8 mouse cellular contexts compared by ENCODE assay signal in genomic region chr2:110191965-110192701, GRCm38 (mm10).
A peak's percentile ranks its signal among the peaks of the same experiment; 100 is the strongest.
DNase-seq lines count a peak whose midpoint lies in the region; ATAC-seq and TF ChIP-seq lines count a peak whose summit lies in the region.

No protein-coding gene starts in this region.

- H3K4me1 ChIP-seq in forebrain, postnatal 0 days (ENCODE audit: insufficient read depth), result no peaks in the 10 kb centered on the region
- H3K4me1 ChIP-seq in hindbrain, embryonic 12.5 days, result peaks cover 13% of the 10 kb centered on the region
- peaks cover 27% of the 10 kb centered on the region for H3K4me1 ChIP-seq in limb, embryonic 11.5 days (ENCODE audit: control insufficient read depth, insufficient read depth, low read length)

- no peak overlapping the region for H3K4me2 ChIP-seq in forebrain, postnatal 0 days (ENCODE audit: low read depth)
- peak overlapping the region; percentile 30 for H3K4me2 ChIP-seq in hindbrain, embryonic 12.5 days (replicated peaks)
- H3K4me2 ChIP-seq in limb, embryonic 11.5 days (ENCODE audit: low read depth, severe bottlenecking), result peak overlapping the region; percentile 3; the same call in 1 of the 2 replicates
- H3K4me2 ChIP-seq in myocyte (ENCODE audit: low read depth), result peak overlapping the region; percentile 93

- no peaks in the 10 kb centered on the region for H3K9me3 ChIP-seq in forebrain, postnatal 0 days (ENCODE audit: low read length)
- no peaks in the 10 kb centered on the region for H3K9me3 ChIP-seq in hindbrain, embryonic 12.5 days (replicated peaks)
- no peaks in the 10 kb centered on the region for H3K9me3 ChIP-seq in limb, embryonic 11.5 days (ENCODE audit: control insufficient read depth, low read length)

- TF ChIP-seq POLR2A in myocyte (IDR thresholded peaks at IDR 0.05; ENCODE audit: insufficient read length, low read depth), result no peak

- no peaks in the 10 kb centered on the region for H3K36me3 ChIP-seq in forebrain, postnatal 0 days (ENCODE audit: insufficient read depth)
- H3K36me3 ChIP-seq in hindbrain, embryonic 12.5 days, result no peaks in the 10 kb centered on the region
- no peaks in the 10 kb centered on the region for H3K36me3 ChIP-seq in limb, embryonic 11.5 days (ENCODE audit: control insufficient read depth, insufficient read depth, low read length)
- no peaks in the 10 kb centered on the region for H3K36me3 ChIP-seq in myocyte (ENCODE audit: control insufficient read depth, insufficient read depth)

- no peaks in the 10 kb centered on the region for H3K27me3 ChIP-seq in forebrain, postnatal 0 days (ENCODE audit: insufficient read depth, low read length)
- no peaks in the 10 kb centered on the region for H3K27me3 ChIP-seq in hindbrain, embryonic 12.5 days
- H3K27me3 ChIP-seq in limb, embryonic 11.5 days (ENCODE audit: control insufficient read depth, insufficient read depth, low read length), result no peaks in the 10 kb centered on the region
- H3K27me3 ChIP-seq in myocyte (ENCODE audit: control insufficient read depth, insufficient read depth, insufficient read length), result no peaks in the 10 kb centered on the region

- no peaks in the 10 kb centered on the region for H3K79me2 ChIP-seq in myocyte (ENCODE audit: control insufficient read depth, insufficient read depth)

- no peak overlapping the region for H3ac ChIP-seq in myocyte (ENCODE audit: control insufficient read depth, insufficient read length)

- no peak for TF ChIP-seq CTCF in forebrain, postnatal 0 days (IDR thresholded peaks at IDR 0.05; ENCODE audit: low read depth)

- 12% methylated on average over 15 of the region's 15 CpGs for WGBS in forebrain, postnatal 0 days
- WGBS in hindbrain, embryonic 12.5 days, result 22% methylated on average over 15 of the region's 15 CpGs
- 26% methylated on average over 15 of the region's 15 CpGs for WGBS in limb, embryonic 11.5 days

- ATAC-seq in forebrain, postnatal 0 days, result no peak
- ATAC-seq in hindbrain, embryonic 12.5 days (ENCODE audit: low FRiP score), result peak; percentile 53
- ATAC-seq in limb, embryonic 11.5 days (ENCODE audit: insufficient number of reproducible peaks, low FRiP score, low TSS enrichment, low read depth), result peak; percentile 77
- no peak for ATAC-seq in megakaryocyte, adult 5-6 weeks (ENCODE audit: poor library complexity, severe bottlenecking)

- peak; percentile 31 for DNase-seq in layer of hippocampus, adult 11-12 months (ENCODE audit: low spot score)
- no peak for DNase-seq in layer of hippocampus, adult 8-10 months (ENCODE audit: low spot score in 2 of 2)
- DNase-seq in forebrain, postnatal 0 days, result peak; percentile 8
- peak; percentile 79 for DNase-seq in limb, embryonic 11.5 days (ENCODE audit: low spot score)
- DNase-seq in urinary bladder, postnatal 4 days (ENCODE audit: low spot score in 2 of 2), result peak; percentile 87 to 93

- no peak overlapping the region for H3K27ac ChIP-seq in forebrain, postnatal 0 days (ENCODE audit: low read depth, low read length)
- peak overlapping the region; percentile 55; the same call in 1 of the 2 replicates for H3K27ac ChIP-seq in hindbrain, embryonic 12.5 days
- H3K27ac ChIP-seq in limb, embryonic 11.5 days (replicated peaks; ENCODE audit: low read depth, low read length), result peak overlapping the region; percentile 63

- H3K4me3 ChIP-seq in forebrain, postnatal 0 days (ENCODE audit: low read depth, low read length), result no peak overlapping the region
- no peak overlapping the region for H3K4me3 ChIP-seq in hindbrain, embryonic 12.5 days
- no peak overlapping the region for H3K4me3 ChIP-seq in limb, embryonic 11.5 days (ENCODE audit: low read depth, low read length)
- no peak overlapping the region for H3K4me3 ChIP-seq in myocyte

- no peak overlapping the region for H3K9ac ChIP-seq in forebrain, postnatal 0 days
- no peak overlapping the region for H3K9ac ChIP-seq in hindbrain, embryonic 12.5 days
- no peak overlapping the region for H3K9ac ChIP-seq in limb, embryonic 11.5 days (ENCODE audit: low read length)

TF ChIP-seq in myocyte, 11 proteins besides CTCF, POLR2A, EP300 and RAD21:
- TF ChIP-seq REST (IDR thresholded peaks at IDR 0.05; ENCODE audit: insufficient read depth, insufficient read length) (no peak), CEBPB (IDR thresholded peaks at IDR 0.05; ENCODE audit: insufficient read depth, poor library complexity, severe bottlenecking) (0 out of 2 replicates have a peak, but pooled peaks have one; percentile 10), MYOG (IDR thresholded peaks at IDR 0.05; ENCODE audit: control insufficient read depth in 1 of 3, insufficient read depth in 1 of 3, insufficient read length in 2 of 3, low read depth in 2 of 3) (peak in 2 of 3 experiments; percentile 33 to 40), MYOD1 (IDR thresholded peaks at IDR 0.05; ENCODE audit: control insufficient read depth in 1 of 3, insufficient read length in 2 of 3, low read depth in 2 of 3) (peak in 1 of 3 experiments; percentile 35), E2F4 (IDR thresholded peaks at IDR 0.05; ENCODE audit: insufficient read depth) (no peak), POLR2AphosphoS2 (IDR thresholded peaks at IDR 0.05; ENCODE audit: insufficient read length, low read depth) (no peak), TCF12 (IDR thresholded peaks at IDR 0.05; ENCODE audit: insufficient read depth, poor library complexity, severe bottlenecking) (no peak), TCF3 (IDR thresholded peaks at IDR 0.05; ENCODE audit: insufficient read length, low read depth) (no peak), USF1 (IDR thresholded peaks at IDR 0.05; ENCODE audit: low read depth) (no peak), SRF (IDR thresholded peaks at IDR 0.05; ENCODE audit: control insufficient read depth, insufficient read length, low read depth) (no peak), MAX (IDR thresholded peaks at IDR 0.05; ENCODE audit: low read depth) (no peak)

Comparison
In these comparisons a context has a peak if more than half of its experiments do, and no peak if none do; other contexts are left out.
1. DNase-seq: peak in layer of hippocampus, adult 11-12 months (single experiment), forebrain, postnatal 0 days (single experiment), limb, embryonic 11.5 days (single experiment) and urinary bladder, postnatal 4 days (2 of 2); none in layer of hippocampus, adult 8-10 months (0 of 2).
2. ATAC-seq: peak in hindbrain, embryonic 12.5 days (single experiment) and limb, embryonic 11.5 days (single experiment); none in forebrain, postnatal 0 days (single experiment) and megakaryocyte, adult 5-6 weeks (single experiment).